Mouse (Mus musculus) brain, adult 2 months (tissue): Measurements from ENCODE around the gene Gjb6.

Experiments used
- DNase-seq: peaks from one replicate; pipeline ENCODE4 v3.0.0; 2011; ENCODE audit warnings: low read depth, low spot score

The Gjb6 gene

DNA sequence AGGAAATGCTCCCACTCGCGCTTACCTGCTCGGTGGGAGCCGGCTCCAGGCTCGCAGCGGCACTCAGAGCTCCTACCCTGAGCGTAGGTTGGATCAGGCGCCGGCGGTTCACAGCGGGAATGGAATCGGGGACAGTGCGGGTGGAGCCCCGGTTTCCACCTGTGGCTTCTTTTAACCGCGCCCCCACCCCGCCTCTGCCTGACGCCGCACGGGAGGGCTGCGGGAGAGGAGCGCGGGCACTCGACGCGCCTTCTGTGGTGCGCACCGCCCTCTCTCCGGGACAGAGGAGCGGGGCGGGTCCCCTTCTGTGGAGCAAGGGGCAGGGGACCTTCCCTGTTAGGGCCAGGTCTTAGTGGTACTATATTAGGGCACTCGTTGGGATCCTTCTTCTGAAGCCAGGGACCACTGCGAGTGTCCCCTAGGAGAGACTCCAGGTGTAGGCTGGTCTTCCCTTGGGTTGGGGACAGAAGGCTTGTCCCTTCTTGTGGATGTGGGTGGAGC is at the start of gene Gjb6:
Gene Gjb6, minus strand, starts transcription at position 451 of the 501 bp plus-strand sequence.
- DNase-seq = peak; percentile 10

DNA sequence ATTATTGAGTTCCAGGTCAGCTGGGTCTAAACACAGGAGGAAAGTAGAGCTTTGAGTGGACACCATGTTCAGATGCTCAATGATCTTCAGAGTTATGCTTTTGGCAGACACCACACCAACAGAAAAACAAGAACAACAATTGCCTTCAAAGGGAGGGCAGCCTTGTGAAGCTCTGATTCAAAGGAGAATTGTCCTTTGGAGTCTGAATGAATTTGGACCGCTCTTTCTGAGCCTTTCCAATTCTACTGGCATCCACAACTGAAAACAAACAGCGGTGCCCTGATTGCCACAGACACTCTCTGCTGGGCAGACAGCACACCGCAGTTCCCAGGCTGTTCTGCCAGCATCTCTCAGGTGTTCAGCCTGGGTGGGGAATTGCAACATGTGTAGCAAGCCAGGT is 32.1 kb upstream of the Gjb6 start:
- peak; percentile 63 for DNase-seq

DNA sequence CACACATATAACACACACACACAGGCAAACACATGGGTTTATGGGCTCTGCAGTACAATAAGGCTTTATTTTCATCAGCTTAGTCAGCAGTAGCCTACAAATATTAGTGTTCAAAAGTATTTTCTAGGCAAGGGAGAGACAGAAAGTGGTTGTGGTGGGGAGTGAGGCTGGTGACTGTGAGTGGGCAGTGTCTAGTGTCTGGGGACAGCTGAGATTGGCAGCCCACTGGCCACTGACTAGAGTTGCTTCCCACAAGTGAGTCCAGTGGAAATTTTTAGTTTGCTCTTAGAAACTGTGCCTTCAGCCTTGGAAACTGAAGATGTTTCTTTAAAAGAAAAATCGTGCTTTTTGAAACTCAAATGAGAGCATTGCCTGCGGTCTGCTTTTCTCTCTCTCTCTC is 28.4 kb upstream of the Gjb6 start:
- peak; percentile 24 for DNase-seq

DNA sequence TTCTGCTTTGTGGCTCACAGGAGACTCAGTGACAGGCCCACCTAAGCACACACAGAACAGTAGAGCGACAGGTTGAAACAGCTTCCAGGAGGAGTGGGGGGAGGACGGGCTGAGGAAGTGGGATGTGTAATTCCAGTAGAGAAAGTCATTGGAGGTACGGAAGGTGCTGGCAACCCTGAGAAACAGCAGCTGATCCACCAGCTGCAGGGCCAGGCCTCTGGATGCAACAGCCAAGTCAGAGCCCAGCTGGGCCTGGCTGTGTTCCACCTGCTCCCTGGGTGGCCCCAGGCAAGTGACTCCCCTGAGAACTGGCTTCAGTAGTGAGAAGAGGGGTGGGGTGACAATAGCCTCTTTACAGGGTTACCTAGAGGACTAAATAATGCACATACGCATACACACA is 27.8 kb upstream of the Gjb6 start:
- DNase-seq = peak; percentile 57

DNA sequence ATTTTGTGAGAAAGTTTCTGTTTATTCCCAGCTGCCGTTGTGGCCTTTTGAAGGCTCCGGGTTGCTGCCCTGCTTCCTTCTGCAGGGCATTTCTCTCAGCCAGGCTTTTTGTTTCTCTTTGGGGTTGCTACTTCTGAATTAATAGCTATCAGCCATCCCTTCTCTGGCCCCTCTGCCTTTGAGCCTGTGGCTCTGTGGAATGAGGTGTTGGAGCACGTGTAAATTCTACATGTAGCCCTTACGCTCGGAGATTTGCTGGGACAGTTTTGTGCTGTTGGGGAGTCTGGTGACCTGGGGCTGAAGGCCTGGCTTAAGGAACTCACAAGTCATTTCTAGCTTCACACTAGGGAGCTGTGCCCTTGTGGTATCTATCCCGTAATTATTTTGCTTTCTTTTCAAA is 21.5 kb upstream of the Gjb6 start:
- no peak for DNase-seq

DNA sequence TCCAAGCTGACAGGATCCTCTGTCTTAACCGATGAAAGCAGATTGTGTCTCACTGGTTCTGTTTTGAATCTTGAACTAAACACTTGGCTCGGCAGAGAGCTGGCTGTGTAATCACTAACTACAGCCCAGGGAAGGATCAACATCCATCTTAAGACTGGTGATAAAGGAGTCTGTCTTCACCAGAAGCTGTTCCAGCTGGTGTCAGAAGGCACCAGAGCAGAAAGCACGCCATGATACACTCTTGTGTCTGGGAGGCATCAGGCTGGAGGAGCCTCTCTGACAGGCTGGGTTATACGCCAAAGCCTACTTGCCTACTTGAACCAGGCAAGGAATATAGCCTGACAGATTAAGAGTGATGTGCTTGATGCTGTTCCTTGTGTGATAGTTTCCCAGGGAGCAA is 12.3 kb upstream of the Gjb6 start:
- DNase-seq = peak; percentile 15

DNA sequence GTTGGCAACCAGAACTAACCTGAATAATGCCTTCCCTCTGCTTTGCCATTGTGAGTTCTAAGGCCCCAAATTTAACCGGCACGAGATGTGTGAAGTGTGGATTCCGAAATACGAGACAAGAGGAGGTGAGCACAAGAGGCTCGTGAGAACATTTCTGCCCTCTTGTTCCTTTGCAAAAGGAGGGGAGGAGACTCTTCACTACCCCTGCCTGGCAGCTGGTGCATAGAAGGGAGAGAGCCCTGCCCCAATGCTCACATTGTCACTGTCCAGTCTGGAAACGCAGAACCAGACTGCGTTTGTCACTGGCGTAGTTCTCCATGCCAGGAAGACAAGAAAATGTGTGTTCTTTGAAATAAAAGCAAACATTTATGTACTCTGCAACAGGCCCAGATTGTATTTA is 1.9 kb upstream of the Gjb6 start:
- no peak for DNase-seq

DNA sequence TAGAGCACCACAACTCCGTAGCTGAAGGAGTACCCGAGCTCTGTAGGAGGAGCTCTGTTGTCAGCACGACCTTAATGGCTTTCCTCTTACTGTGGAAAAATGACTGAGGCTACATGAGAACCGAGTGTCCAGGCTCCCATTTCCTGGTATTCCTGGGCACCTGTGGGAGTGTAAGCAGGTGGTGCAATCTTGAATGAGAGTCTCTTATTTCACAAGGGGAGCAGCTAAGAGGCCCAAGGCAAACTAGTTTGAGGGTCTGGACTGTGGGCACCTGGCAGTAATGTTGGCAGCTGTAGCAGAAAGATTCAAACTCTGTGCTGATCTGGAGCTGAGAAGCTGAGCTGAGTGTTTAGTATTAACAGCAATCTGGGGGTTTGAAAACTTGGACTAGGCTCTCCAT is 6.0 kb downstream of the Gjb6 start:
- no peak for DNase-seq

DNA sequence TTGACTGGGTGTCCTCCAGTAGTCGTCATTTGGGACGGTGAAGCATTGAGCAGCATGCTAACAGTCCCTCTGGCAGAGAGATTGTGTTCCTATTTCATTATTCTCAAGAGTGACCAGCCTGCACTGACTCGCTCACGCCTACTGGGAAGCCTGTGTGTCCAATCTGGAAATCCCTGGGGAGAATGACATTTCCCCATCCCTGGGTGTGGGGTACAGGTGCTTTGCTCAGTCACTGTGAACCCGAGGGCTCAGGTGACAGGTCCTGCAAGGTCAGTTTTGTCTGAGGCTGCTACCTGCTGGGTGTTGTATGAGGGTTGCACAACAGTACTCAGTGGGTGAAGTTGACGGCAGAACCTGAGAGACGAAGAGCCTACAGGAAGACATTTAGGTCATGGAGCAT is 11.1 kb downstream of the Gjb6 start:
- DNase-seq = no peak

DNA sequence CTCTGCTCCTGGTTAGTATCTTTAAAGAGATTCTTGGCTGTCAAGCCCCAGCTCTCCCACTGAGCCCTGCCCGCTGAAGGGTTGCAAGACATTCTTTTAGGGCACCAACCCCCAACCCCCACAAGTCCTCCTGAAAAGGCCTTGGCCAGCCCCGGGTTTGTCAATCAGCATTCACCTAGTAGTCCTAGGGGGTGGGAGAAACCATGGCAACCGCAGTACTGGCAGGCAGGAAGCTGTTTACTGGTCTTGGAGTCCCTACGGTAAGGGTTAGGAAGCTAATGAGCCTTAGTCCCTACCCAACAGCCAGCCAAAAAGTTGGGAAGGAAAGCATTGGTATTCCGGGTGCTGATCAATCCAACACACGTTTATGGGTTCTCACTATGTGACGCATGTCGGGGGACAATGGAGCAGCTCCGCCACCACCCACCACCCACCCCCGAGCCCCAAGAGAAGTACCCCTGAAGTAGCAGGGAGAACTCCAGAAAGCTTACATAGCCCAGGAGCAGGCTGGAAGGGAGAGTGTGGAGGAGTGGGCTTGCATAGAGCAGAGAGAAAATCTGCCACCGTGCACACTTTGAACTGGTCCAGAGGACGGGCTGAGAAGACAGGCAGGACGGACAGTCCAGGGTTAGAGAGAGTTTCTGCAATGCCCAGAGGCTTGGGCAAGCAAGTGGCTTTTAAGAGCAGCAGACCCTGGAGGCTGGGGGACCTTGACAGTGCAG is 17.4 kb downstream of the Gjb6 start, which contains the start of gene Gm4491:
Gene Gm4491, minus strand, starts transcription at position 61 of the 722 bp plus-strand sequence.
- peak; percentile 29 for DNase-seq

DNA sequence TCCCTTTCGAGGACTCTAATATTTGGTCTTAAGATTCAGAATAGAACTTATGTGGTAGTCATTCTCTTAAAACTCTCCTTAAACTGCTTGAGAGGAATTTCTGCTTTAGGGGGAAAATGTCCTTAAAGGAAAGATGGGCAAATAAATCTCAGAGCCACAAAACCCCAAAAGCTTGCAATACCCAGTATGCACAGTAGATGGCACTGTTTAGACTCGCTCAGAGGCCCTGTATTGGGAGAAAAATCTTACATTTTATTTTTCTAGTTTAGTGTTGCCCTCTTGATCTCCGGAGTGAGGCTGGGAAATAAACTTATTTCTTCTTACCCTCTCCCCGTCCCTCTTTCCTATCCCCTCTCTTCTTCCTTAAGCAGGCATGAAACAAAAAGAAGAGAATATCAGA is 24.2 kb downstream of the Gjb6 start:
- peak; percentile 68 for DNase-seq

DNA sequence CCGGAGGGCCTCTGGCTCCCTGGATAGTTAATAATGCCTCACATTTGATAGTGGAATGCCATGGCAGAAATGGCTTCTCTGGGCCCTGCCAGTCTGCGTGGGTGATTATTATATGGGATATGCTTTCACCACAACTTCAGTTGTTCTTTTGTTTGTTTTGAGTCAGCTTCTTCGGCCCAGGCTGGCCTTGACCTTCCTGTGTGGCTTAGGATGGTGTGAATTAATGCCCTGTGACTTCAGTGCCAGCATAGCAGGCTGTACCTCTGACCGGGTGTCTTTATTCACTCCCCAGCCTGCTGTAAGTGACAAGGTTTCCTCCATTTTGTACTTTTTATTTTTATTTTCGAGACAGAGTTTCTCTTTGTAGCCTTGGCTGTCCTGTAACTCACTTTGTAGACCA is 25.5 kb downstream of the Gjb6 start:
- no peak for DNase-seq

DNA sequence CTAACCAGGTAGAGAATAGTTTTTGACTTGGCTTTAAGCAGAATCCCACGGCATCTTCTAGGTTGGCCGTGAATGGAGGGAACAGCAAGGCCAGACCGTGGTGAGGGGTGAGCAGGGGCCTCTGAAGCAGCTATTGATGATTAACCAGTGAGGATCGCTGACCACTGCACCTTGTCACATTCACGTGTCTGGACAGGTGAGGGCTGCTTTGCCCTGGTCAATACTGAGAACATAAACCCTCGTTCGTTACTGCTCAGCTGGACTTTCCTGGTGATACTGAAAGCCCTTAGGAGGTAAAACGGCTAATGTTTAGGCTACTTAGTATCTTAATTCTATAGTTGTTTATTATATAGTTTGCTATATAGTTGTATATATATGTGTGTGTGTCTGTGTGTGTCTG is 26.3 kb downstream of the Gjb6 start:
- no peak for DNase-seq

DNA sequence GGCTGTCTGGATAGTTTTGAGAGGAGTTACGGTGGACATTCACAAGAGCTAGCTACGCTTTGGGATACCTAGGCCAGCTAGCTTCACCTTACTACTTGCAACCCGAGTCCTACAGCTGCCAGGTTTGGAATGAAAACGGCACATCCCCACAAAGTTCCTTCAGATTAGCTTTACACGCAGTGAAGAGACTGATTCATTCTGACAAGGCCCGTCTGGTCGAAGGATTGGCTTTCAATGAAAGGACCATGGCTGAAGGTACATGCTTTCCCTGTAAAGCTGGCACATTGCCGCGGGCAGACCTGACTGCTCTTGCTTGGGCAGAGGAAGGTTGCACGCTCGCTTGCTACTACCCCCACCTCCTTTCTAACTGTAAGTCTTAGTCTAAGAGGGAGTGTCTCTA is 27.7 kb downstream of the Gjb6 start:
- DNase-seq = no peak

DNA sequence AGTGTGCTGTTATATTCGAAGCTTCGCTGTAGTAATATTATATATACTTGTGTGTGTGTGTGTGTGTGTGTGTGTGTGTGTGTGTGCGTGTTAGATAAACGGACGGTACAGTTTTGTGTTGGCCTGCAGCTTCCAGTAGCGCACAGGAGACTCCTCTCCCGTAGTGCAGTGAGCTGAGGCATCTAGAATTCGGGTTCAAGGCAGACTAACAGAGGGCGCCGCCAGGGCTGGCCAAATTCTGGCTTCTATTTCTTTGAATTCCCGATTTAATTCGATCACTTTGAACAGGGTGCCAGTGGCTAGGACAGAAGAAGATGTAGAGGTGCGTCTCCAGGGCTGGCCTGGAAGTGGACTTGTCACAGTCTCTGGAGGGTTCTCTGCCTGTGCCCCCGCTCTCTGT is 28.3 kb downstream of the Gjb6 start:
- DNase-seq = no peak

DNA sequence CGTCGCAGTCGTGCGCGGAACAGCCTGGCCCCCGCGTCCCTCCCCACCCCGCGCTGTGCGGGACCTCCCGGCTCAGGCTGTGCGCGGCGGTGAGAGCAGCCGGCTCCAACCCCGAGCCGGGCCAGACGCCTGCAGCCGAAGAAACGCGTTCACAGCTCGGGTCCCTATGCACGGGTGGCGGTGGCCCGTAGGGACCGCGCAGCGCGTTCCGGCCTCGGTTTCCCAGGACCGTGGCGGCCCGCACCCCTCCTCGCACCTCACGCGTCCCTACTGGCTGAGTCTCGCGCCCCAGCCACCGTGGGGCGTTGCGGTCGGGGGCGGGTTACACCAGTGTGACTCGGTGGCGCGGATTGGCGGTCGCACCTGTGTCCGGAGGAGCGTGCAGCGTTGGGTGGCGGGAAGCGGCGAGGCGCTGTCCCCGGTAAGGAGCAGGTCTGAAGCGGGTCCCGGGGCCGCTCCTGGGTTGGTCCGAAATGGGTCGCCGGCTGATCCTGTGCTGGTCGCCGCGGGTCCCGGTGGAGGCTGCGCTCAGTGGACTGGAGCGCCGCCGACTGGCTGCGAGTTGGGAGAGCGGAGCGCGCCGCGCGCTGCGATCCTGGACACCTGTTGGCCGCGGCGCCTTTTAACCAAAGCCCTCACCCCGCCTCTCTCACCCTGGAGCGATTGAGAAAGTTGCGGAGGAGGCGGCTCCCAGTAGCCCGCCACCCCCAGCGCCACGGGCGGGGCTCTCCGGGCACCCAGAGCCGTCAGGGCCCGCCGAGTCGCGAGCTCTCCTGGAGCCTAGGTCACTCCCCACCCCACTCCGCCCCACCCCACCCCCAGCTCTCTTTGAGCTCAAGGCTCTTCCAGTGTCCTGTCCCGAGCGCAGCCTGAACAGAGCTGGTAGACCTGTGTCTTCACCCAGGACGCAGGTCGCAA is 29.0 kb downstream of the Gjb6 start, which contains the start of gene Gjb2:
Gene Gjb2, minus strand, starts transcription at position 597 of the 918 bp plus-strand sequence.
- DNase-seq = peak; percentile 16

DNA sequence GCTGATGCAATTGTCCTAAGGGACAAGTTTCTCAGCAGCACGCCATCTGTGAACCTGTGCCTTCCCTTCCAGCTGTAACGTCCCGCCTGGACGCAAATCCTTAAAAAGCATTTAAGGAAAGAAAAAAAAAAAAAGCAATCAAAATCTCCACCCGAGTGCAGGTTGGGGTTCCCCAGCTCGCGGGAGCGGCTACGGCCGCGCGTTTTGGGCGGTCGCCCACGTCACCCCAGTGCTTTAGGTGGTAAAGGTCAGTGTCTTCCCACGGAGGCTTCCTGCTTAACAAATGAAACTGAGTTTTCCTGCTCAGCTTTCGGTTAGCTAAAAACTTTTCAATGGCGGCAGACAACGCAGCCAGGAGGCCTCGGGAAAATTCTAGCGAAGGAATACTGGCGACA is 29.7 kb downstream of the Gjb6 start:
- peak; percentile 6 for DNase-seq

DNA sequence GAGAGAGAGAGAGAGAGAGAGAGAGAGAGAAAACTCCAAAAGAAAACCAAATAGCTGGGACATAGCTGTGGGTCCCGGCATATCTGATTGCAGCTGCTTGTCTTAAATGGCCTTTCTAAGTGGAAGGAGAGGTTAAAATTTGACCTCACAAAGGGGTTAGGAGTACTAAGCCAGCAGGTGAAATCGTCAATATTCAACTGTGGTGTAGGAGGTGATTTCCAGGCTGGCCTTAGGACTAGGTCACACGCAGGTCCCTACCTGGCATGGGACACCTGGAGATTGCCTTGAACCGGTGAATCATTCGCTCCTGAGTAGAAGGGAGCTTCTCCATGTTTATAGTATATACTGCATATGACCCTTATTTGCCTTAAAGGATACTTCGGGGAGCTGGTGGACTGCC is 30.3 kb downstream of the Gjb6 start:
- no peak for DNase-seq

DNA sequence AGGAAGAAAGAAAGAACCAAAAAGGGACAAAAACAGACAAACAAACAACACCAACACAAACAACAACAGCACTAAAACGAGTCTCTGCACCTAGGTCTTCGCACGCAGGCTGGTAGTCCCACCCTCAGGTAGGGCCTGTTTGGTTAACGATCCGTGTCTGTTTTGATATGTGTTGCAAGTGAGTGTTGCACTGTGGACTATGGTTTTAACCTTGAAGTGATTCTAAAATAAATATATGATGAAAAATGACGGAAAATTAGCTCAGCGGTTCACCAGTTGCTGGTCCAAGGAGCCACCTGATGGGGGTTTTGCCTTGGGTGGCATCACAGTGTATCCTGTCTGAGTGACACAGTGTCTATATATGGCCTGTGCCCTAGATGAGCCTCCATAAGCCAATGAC is 31.8 kb downstream of the Gjb6 start:
- no peak for DNase-seq

DNA sequence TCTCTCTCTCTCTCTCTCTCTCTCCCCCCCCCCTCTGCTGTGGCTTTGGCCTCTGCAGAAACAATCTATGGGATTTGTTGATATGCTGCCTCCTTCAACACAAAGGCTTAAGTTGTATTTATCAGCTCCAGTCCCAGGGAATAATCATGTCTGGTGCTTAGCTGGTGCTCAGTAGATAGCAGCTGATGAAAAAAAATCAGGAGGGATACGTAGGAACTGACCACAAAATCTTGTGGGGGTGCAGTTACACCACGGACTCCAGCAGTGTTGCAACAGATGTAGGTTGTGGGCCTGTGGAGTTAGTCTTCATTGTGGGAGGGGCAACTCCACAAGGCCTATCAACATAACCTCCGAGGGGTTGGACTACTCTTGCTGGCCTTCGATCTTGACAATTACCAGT is 37.6 kb downstream of the Gjb6 start:
- no peak for DNase-seq

DNA sequence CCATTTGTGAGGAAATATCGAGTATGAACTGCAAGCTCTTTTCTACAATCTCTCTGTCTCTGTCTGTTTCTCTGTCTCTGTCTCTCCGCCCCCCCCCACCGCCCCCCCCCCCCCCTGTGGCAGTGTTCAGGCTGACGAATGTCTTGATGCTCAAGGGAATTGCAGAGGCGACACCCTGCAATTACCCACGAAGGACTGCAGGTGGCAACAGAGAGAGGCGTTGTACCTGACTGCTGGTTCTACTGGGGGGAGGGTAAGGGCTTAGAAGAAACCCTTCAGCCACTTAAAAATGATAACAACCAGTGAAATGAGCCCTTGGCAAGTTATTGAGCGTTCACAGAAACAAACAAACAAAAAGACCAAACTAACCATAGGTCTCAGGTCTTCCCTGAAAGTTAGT is 40.4 kb downstream of the Gjb6 start:
- peak; percentile 77 for DNase-seq

DNA sequence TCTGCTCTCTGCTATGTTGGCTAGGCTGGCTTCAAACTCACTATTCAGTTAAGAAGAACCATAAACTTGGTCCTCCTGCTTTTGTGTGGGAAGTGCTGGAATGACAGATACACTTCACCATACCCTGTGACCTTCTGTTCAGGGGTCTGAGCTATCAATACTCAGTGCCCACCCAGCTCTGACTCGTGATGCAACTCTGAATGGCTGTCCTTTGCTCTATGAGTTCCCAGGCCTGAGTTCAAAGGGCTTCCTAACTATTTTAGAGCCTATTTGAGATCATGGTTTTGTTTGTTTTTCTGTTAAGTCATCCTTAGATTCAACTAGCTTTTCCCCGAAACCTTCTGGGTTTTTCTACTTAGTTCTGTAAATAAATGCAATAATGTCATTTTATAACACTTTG is 43.4 kb downstream of the Gjb6 start:
- no peak for DNase-seq

DNA sequence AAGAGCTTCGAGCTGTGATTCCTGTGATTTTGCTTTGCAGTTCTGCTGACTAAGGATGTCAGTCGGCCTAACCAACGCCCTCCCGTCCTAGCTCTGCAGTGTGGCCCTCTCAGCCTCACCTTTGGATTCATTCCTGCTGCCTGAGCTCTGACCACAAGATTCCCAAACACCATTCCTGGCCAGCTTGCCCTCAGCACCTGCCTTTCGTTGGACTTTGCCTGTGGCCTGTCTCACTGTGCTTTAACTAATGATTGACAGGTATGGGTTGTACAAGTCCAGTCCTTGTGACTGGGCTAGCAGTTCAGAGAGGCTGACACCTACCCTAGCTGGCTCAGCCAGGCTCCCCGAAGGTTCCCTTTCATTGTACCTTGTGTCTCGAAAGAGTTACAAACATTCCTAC is 44.3 kb downstream of the Gjb6 start:
- DNase-seq = no peak
